Mouse (Mus musculus) lung, embryonic 16.5 days (tissue): ENCODE data around the gene Polr1e. TPM values are rescaled to one million over a fixed set of nuclear protein-coding genes. Genes with fewer than 3 reads are reported as not detected.
"Not testable (repeated sequence)": the region's sequence is repeated elsewhere in the genome, so short reads cannot be mapped to it uniquely, and the experiment has no call there.

Experiments used
- ATAC-seq: fragments of 200-750 bp; cut with Nextera tagmentation; 2 replicates; pipeline ENCODE4 v1.8.0; 2017; ENCODE audit warnings: low read depth, mild to moderate bottlenecking, moderate library complexity
- H3K27ac ChIP-seq: fragments of 300-500 bp; sonication (generic); 2 replicates; pipeline ENCODE4 v1.5.1; 2014; ENCODE audit warnings: mild to moderate bottlenecking, control low read depth, low read length
- H3K27me3 ChIP-seq: fragments of 300-500 bp; sonication (generic); 2 replicates; pipeline ENCODE4 v1.6.1; 2014; ENCODE audit warnings: low read depth, low read length, mixed read lengths; ENCODE audit not compliant: control insufficient read depth, insufficient read depth
- H3K36me3 ChIP-seq: fragments of 300-500 bp; sonication (generic); 2 replicates; pipeline ENCODE4 v1.6.1; 2014; ENCODE audit warnings: low read length; ENCODE audit not compliant: control insufficient read depth, insufficient read depth
- H3K4me1 ChIP-seq: fragments of 300-500 bp; sonication (generic); replicated peaks from 2 replicates; pipeline ENCODE4 v1.6.1; 2014; ENCODE audit warnings: low read length, mixed read lengths; ENCODE audit not compliant: control insufficient read depth, insufficient read depth
- H3K4me2 ChIP-seq: fragments of 300-500 bp; sonication (generic); 2 replicates; pipeline ENCODE4 v1.6.1; 2014; ENCODE audit warnings: low read depth, low read length, control low read depth
- H3K4me3 ChIP-seq: fragments of 300-500 bp; sonication (generic); 2 replicates; pipeline ENCODE4 v1.5.1; 2014; ENCODE audit warnings: mild to moderate bottlenecking, low read length, control low read depth
- H3K9ac ChIP-seq: fragments of 300-500 bp; sonication (generic); 2 replicates; pipeline ENCODE4 v1.6.1; 2014; ENCODE audit warnings: low read length, control low read depth
- H3K9me3 ChIP-seq: fragments of 300-500 bp; sonication (generic); 2 replicates; pipeline ENCODE4 v1.6.1; 2016; ENCODE audit warnings: low read length; ENCODE audit not compliant: control insufficient read depth
- WGBS: fragments of 180-500 bp; shearing (Covaris S2); extraction: QIAGEN DNeasy Blood & Tissue Kit; methylation state at CpG from one replicate; pipeline ENCODE4 v1.1.7; 2014; 5-methylcytosine and 5-hydroxymethylcytosine counted together
- polyA plus RNA-seq: library from polyadenylated mRNA; unstranded; fragments of >200 nt; fragmentation: Nextera tagmentation; extraction: Ambion mirVana; gene quantifications from 2 replicates; pipeline ENCODE4 v1.2.1, GENCODE M21; 2015

The Polr1e gene
- polyA plus RNA-seq, 1 experiment from 2014 or later: 29.8 TPM

DNA sequence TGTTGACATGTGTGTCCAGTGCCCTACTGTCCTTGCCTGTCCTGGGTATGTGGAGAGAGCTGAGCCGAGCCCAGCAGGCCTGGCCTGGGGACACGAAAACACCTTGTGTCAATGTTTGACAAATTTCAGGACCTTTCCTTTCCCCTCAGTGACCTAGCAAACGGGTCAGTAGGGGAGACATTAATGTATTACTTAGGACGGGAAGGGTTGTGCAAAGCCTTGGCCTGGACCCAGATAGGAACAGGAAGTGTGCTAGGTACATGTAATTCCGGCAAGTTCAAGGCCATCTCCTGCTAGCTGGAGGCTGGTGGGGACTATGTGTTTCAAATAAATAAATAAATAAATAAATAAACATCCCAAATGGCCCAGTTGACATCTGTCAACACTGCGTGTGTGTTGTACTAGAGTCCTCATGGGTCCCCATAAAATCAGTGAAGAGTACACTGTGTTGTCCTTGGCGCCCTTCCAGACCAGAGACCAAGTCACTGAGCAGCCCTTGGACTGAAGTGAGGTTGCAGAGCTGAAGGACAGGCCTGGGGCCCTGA is 38.5 kb upstream of the Polr1e start:
- no peak overlapping the region for H3K27ac ChIP-seq
- ATAC-seq: no peak
- 46% methylated on average over 7 of the region's 7 CpGs for WGBS

DNA sequence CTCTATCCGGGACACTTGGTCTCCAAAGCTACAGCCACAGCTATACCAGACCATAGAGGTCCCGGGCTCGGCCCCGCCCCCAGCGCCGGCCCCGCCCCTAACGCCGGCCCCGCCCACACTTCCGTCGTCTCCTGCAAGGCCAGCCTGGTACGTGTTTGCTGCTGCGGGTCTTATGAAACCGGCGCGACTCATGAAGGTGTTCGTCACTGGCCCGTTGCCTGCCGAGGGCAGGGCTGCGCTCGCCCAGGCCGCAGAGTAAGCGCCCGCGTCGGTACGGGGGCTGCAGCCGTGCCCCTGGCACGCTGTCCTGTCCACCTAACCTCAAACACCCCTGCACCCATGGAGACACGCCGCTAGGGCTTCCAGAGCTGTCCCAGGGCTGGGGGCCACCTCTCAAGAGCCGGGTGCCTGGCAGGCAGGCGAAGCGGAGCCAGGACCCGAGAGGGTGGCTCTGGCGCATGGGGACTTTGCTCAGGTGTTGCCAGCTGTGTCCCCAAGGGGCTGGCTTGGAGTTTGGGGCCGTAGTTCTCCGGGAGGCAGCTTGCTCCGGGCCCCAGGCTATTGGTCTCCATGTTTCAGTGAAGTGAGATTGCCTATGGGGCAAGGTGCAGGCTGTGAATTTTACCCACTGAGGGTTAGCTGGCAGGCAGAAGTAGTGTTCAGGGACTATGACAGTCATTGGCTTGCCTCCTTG is 37.0 kb upstream of the Polr1e start, which contains the start of gene Grhpr:
Gene Grhpr, plus strand, starts transcription at position 116 of the 694 bp plus-strand sequence.
- Histone ChIP-seq H3K9me3 (no peaks in the 10 kb centered on the region), H3K36me3 (no peaks in the 10 kb centered on the region), H3K27me3 (no peaks in the 10 kb centered on the region), H3K9ac (peak within 1 kb of the TSS; percentile 88), H3K4me2 (peak within 1 kb of the TSS; percentile 88), H3K27ac (peak within 1 kb of the TSS; percentile 89), H3K4me1 (peaks cover 20% of the 10 kb centered on the region), H3K4me3 (peak within 1 kb of the TSS; percentile 83)
- under 1% methylated on average over 40 of the region's 40 CpGs for WGBS
- peak; percentile 98 for ATAC-seq

More for the DNA sequence above, 38.5 kb upstream of the Polr1e start:
- Histone ChIP-seq H3K4me1 (peaks cover 20% of the 10 kb centered on the region), H3K9ac (no peak overlapping the region), H3K4me3 (no peak overlapping the region), H3K9me3 (no peaks in the 10 kb centered on the region), H3K27me3 (no peaks in the 10 kb centered on the region), H3K36me3 (no peaks in the 10 kb centered on the region), H3K4me2 (no peak overlapping the region)

DNA sequence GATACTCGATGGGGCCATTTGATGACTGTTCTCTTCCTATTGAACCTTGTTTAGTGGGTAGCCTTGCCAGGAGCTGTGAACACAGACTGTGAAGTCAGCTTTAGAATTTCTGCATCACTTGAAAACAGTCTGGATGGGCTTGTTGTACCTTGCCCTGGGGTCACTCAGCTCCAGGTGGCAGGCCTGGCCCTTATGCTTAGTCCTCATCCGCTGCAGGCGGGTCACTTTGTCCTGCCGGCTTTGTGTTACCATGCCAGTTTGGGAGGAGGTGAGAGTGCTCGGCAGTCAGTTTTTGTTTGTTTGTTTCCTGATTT is 36.5 kb upstream of the Polr1e start:
- peak overlapping the region; percentile 88 for H3K4me2 ChIP-seq
- ATAC-seq: no peak
- WGBS: 17% methylated on average over 5 of the region's 5 CpGs
- H3K9me3 ChIP-seq: no peaks in the 10 kb centered on the region
- H3K27ac ChIP-seq: peak overlapping the region; percentile 89
- H3K4me3 ChIP-seq: peak overlapping the region; percentile 83
- H3K36me3 ChIP-seq: no peaks in the 10 kb centered on the region
- peaks cover 20% of the 10 kb centered on the region for H3K4me1 ChIP-seq
- H3K9ac ChIP-seq: peak overlapping the region; percentile 88
- no peaks in the 10 kb centered on the region for H3K27me3 ChIP-seq

- Histone ChIP-seq H3K36me3 (no peaks in the 10 kb centered on the region; the same call in 1 of the 2 replicates), H3K4me3 (peak overlapping the region; percentile 83), H3K4me2 (peak overlapping the region; percentile 88), H3K27me3 (no peaks in the 10 kb centered on the region), H3K9me3 (no peaks in the 10 kb centered on the region), H3K27ac (no peak overlapping the region), H3K4me1 (peaks cover 20% of the 10 kb centered on the region), H3K9ac (no peak overlapping the region; the same call in none of the 2 replicates)
- ATAC-seq: no peak
- WGBS: 51% methylated on average over 11 of the region's 11 CpGs
Observed at GRCm38 (mm10) chr4:44982440-44983130, 35.8 kb upstream of the Polr1e start.

- 0 out of 2 replicates have a peak overlapping the region, but pooled peaks have one; percentile 88 for H3K4me2 ChIP-seq
- H3K36me3 ChIP-seq: no peaks in the 10 kb centered on the region; the same call in 1 of the 2 replicates
- no peaks in the 10 kb centered on the region for H3K9me3 ChIP-seq
- 58% methylated on average over 10 of the region's 10 CpGs for WGBS
- no peak overlapping the region for H3K27ac ChIP-seq
- no peak overlapping the region for H3K9ac ChIP-seq
- H3K27me3 ChIP-seq: no peaks in the 10 kb centered on the region
- ATAC-seq: no peak
- peaks cover 20% of the 10 kb centered on the region for H3K4me1 ChIP-seq
- no peak overlapping the region for H3K4me3 ChIP-seq
Observed at GRCm38 (mm10) chr4:44983131-44983740, 35.1 kb upstream of the Polr1e start.

- H3K4me2 ChIP-seq: no peak overlapping the region
- no peak overlapping the region for H3K4me3 ChIP-seq
- H3K4me1 ChIP-seq: no peaks in the 10 kb centered on the region
- no peak for ATAC-seq
- H3K36me3 ChIP-seq: peaks cover 21% of the 10 kb centered on the region
- no peak overlapping the region for H3K27ac ChIP-seq
- no peaks in the 10 kb centered on the region for H3K27me3 ChIP-seq
- no peak overlapping the region for H3K9ac ChIP-seq
- no peaks in the 10 kb centered on the region for H3K9me3 ChIP-seq
- WGBS: 88% methylated on average over 5 of the region's 5 CpGs
Observed at GRCm38 (mm10) chr4:44990560-44990959, 27.8 kb upstream of the Polr1e start.

DNA sequence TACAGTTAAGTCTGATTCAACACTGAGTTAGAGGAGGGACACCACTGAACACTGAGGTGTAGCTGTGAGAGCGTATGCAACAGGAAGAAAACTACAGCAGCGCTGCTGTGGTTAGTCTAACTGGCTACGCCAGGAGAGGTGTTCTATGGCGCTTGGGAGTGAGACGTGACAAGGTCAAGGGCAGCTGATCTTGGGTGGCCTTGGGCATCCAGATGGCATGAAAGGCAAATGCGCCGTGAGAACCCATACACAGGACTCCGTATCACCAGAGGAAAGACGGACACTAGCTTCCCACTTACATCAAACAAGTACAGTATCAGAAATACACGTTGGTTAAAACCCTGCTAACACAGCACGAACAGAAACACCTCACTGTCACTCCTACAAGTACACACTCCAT is 26.1 kb upstream of the Polr1e start:
- not testable (repeated sequence) for H3K4me2 ChIP-seq, H3K9ac ChIP-seq, H3K9me3 ChIP-seq, ATAC-seq, H3K4me1 ChIP-seq, H3K4me3 ChIP-seq, H3K27me3 ChIP-seq, H3K27ac ChIP-seq
- WGBS: 86% methylated on average over 11 of the region's 11 CpGs
- H3K36me3 ChIP-seq: peaks cover 21% of the 10 kb centered on the region

DNA sequence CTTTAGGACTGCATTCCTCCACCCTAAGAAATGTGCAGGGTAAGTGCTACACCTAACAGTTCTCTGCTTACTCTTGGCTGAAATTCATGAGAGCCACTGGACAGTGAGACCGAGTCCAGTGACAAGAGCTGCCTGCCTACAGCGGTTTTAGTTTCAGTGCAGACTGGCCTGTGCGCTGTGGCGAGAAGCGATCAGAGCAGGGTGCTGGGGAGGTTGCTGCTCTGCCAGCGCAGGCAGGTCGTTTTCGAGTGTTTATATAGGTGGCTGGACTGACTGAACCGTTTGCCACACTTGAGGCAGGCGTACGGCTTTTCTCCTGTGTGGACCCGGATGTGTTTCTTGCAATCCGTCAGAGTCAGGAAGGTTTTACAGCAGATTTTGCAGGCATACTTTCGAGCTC is 25.2 kb upstream of the Polr1e start:
- 72% methylated on average over 14 of the region's 14 CpGs for WGBS
- H3K9me3 ChIP-seq, H3K4me1 ChIP-seq, H3K9ac ChIP-seq, H3K4me3 ChIP-seq, H3K27me3 ChIP-seq, H3K4me2 ChIP-seq, H3K27ac ChIP-seq: not testable (repeated sequence)
- peak; percentile 28; the same call in 1 of the 2 replicates for ATAC-seq
- H3K36me3 ChIP-seq: peaks cover 21% of the 10 kb centered on the region

DNA sequence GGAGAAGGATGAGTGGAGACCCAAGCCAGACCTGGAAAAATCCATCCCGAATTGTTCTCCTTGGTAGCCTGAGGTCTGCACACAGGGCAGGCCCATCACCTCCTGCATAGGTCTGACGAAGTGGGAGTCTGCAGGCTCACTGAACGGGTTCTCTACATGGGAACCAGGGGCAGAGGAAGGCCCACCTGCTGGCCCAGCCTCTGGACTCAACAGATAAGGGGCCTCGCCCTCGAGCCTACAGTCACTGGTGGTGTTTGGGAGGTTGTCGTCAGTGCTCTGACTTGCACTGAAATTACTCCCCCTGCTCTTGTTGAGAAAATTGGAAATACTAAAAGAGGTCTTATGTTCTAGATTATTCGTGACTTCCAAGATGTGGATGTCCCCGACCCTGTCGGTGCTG is 24.5 kb upstream of the Polr1e start:
- no peak for ATAC-seq
- Histone ChIP-seq H3K4me3 (no peak overlapping the region), H3K4me2 (no peak overlapping the region), H3K27me3 (no peaks in the 10 kb centered on the region), H3K4me1 (no peaks in the 10 kb centered on the region), H3K36me3 (peaks cover 19% of the 10 kb centered on the region), H3K27ac (no peak overlapping the region), H3K9ac (no peak overlapping the region), H3K9me3 (no peaks in the 10 kb centered on the region)
- 84% methylated on average over 9 of the region's 9 CpGs for WGBS
